Mouse (Mus musculus): ENCODE measurements at regions not wholly inside any gene's neighbourhood (a gene's known extent, or its start where the extent isn't known, plus 50 kb on each side); places are given as distances from the start of the nearest gene placed in this dataset.
"Not testable (repeated sequence)": the region's sequence is repeated elsewhere in the genome, so short reads cannot be mapped to it uniquely, and the experiment has no call there.

DNA sequence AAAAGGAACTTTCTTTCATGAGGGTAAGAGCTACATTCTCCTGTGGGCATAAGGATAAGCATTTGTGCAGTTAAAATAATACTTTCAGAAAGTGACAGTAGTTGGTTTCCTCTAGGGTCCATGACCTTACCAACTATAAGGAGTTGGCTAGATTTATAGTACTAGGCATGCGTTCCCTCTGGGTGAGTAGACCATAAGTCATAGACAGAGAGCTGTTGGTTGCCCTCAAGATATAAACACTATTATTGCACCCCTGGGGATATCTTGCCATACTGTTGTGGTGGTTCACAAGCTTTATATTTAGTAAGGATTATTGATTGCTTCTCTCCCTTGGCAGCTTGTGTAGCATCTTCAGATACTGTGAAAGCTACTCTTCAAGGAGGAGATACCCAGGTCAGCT, 223.6 kb downstream of the Cd47 start:
- Histone ChIP-seq H3K9me3 (no peaks in the 10 kb centered on the region), H3K4me3 (no peak overlapping the region), H3K27me3 (no peaks in the 10 kb centered on the region), H3K36me3 (no peaks in the 10 kb centered on the region), H3K4me2 (no peak overlapping the region), H3K27ac (replicated peaks) (no peak overlapping the region), H3K9ac (no peak overlapping the region), H3K4me1 (replicated peaks) (peaks cover 4% of the 10 kb centered on the region)
- 93% methylated on average over 1 of the region's 1 CpGs for WGBS
- ATAC-seq (ENCODE audit: low FRiP score, low read depth): no peak

DNA sequence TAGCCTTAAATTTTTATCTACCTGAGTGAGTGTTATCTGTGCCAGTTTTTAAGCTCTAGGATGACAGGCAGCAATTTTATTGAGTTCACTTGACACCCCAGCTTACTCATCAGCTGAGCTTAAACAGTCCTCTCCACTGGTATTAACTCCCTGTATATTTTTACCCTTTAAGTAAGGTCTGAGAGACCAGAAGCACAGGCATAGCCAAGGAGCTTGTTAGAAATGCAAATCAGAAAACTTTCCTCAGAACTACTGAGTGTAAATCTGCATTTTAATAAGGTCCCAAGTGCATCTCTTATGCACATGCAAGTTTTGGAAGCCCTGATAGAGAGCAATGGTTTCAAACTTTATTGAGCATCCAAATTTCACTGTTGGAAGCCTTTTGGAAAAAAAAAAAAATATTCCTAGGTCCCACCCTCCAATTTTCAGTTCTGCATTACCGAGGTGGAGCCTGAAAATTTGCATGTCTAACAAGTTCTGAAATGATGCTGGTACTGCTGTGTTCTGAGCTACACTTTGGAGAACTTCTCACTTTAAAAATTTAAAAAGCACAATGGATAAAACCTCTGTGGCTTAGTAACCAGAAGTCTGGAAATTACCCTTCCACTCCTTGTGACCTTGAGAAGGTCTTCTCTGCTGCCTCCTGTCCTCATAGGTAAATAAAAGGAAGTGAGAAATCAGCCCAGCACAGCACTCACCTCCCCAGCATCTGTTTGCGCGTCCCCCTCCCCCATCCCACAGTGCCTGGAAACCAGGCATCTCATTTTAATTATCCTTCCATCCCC, 226.0 kb downstream of the Cd47 start:
- Histone ChIP-seq H3K27ac (replicated peaks) (no peak overlapping the region), H3K27me3 (no peaks in the 10 kb centered on the region), H3K4me1 (replicated peaks) (peaks cover 4% of the 10 kb centered on the region), H3K4me2 (no peak overlapping the region), H3K9me3 (no peaks in the 10 kb centered on the region), H3K36me3 (no peaks in the 10 kb centered on the region), H3K4me3 (no peak overlapping the region), H3K9ac (no peak overlapping the region)
- no peak for ATAC-seq (ENCODE audit: low FRiP score, low read depth)
- 26% methylated on average over 3 of the region's 3 CpGs for WGBS

DNA sequence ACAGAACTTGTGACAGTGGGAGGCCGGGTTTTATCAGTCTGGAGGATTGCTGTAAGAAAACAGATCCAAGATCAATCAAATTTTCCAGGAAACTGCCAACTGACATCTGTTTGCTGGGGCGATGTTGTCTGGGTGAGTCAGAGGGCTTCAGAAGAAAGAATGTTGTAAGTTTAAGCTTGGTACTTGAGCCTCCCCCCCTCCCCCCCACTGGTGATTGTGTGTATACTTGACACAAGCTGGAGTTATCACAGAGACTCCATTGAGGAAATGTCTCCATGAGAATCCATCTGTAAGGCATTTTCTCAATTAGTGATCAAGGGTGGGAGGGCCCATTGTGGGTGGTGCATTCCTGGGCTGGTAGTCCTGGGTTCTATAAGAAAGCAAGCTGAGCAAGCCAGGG, 226.9 kb downstream of the Cd47 start:
- Histone ChIP-seq H3K9me3 (no peaks in the 10 kb centered on the region), H3K27me3 (no peaks in the 10 kb centered on the region), H3K9ac (no peak overlapping the region), H3K4me2 (no peak overlapping the region), H3K4me3 (no peak overlapping the region), H3K36me3 (no peaks in the 10 kb centered on the region), H3K4me1 (replicated peaks) (peaks cover 7% of the 10 kb centered on the region), H3K27ac (replicated peaks) (no peak overlapping the region)
- 42% methylated on average over 2 of the region's 2 CpGs for WGBS
- no peak for ATAC-seq (ENCODE audit: low FRiP score, low read depth)

DNA sequence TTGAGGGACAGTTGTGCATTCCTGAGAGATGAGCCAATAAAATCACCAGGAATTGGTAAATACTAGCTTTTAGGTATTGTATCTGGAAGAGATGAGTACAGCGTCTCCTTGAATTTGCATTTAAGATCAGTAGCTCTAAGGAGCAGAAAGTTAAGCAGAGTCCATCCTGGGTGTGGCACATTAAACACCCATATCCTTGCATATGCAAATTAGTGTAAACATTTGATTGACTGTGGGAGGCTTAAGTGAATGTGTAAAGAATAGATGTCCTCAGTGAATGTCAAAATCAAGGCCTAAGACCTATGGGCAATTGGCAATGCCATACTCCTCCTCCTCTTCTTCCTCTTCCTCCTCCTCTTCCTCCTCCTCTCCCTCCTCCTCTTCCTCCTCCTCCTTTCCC, 229.4 kb downstream of the Cd47 start:
- no peak overlapping the region for H3K4me2 ChIP-seq
- no peaks in the 10 kb centered on the region for H3K9me3 ChIP-seq
- no peaks in the 10 kb centered on the region for H3K27me3 ChIP-seq
- no peaks in the 10 kb centered on the region for H3K36me3 ChIP-seq
- H3K27ac ChIP-seq (replicated peaks): no peak overlapping the region
- no peak overlapping the region for H3K9ac ChIP-seq
- no peak for ATAC-seq (ENCODE audit: low FRiP score, low read depth)
- H3K4me3 ChIP-seq: no peak overlapping the region
- 95% methylated on average over 1 of the region's 1 CpGs for WGBS
- H3K4me1 ChIP-seq (replicated peaks): peaks cover 8% of the 10 kb centered on the region

DNA sequence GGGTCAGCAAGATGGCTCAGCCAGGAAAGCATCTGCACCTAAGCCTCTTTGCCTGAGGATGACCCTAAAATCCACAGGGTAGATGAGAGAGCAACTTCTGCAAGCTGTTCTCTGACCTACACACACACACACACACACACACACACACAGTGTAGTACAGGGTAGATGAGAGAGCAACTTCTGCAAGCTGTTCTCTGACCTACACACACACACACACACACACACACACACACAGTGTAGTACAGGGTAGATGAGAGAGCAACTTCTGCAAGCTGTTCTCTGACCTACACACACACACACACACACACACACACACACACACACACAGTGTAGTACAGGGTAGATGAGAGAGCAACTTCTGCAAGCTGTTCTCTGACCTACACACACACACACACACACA, 230.0 kb downstream of the Cd47 start:
- H3K27me3 ChIP-seq: not testable (repeated sequence)
- ATAC-seq (ENCODE audit: low FRiP score, low read depth): peak; percentile 76

DNA sequence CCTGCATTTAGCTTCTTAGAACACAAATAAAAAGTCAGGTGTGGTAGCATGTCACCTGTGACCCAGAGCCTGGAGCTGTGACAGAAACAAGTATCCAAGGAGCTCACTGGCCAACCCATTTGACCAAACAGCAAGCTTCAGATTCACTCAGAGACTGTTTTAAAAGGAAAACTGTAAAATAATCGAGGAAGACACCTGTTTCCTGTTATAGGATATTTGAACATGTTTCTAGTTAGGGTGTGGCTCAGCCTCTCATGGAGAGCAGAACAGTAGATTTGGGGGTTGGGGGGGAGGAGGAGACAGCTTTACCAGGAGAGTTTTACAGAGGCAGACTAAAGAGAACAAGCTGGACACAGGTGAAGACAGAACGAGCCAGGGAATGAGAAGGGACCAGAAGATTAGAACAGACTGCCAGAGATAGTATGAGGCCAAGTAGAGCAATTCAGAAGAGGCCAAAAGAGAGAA, 230.6 kb downstream of the Cd47 start:
- no peak overlapping the region for H3K4me3 ChIP-seq
- H3K9ac ChIP-seq: no peak overlapping the region
- 78% methylated on average over 2 of the region's 2 CpGs for WGBS
- H3K27me3 ChIP-seq: no peaks in the 10 kb centered on the region
- no peak for ATAC-seq (ENCODE audit: low FRiP score, low read depth)
- no peak overlapping the region for H3K4me2 ChIP-seq
- H3K27ac ChIP-seq (replicated peaks): no peak overlapping the region
- H3K4me1 ChIP-seq (replicated peaks): peaks cover 10% of the 10 kb centered on the region
- H3K36me3 ChIP-seq: no peaks in the 10 kb centered on the region
- H3K9me3 ChIP-seq: no peaks in the 10 kb centered on the region

More for the DNA sequence above, 230.0 kb downstream of the Cd47 start:
- not testable (repeated sequence) for H3K9ac ChIP-seq; H3K4me2 ChIP-seq; H3K9me3 ChIP-seq; H3K4me1 ChIP-seq (replicated peaks); H3K4me3 ChIP-seq; H3K36me3 ChIP-seq; H3K27ac ChIP-seq (replicated peaks)

DNA sequence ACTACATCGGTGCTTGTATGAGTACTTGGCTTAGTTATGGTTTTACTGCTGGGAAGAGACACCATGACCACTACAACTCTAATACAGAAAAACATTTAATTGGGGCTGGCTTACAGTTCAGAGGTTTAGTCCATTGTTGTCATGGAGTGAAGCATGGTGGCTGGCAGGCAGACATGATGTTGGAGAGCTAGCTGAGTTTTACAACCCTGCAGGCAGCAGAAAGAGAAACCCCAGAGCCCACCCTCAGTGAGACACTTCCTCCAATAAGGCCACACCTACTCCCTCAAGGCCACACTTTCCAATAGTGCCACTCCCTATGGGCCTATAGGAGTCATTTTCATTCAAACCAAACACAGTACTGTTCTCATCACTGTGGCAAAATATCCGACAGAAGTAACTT, 232.5 kb downstream of the Cd47 start:
- no peak overlapping the region for H3K4me3 ChIP-seq
- no peaks in the 10 kb centered on the region for H3K9me3 ChIP-seq
- no peaks in the 10 kb centered on the region for H3K36me3 ChIP-seq
- H3K27me3 ChIP-seq: no peaks in the 10 kb centered on the region
- H3K9ac ChIP-seq: no peak overlapping the region
- H3K27ac ChIP-seq (replicated peaks): no peak overlapping the region
- 89% methylated on average over 2 of the region's 2 CpGs for WGBS
- no peak for ATAC-seq (ENCODE audit: low FRiP score, low read depth)
- peaks cover 10% of the 10 kb centered on the region; the same call in 1 of the 2 replicates for H3K4me1 ChIP-seq (replicated peaks)
- H3K4me2 ChIP-seq: no peak overlapping the region

DNA sequence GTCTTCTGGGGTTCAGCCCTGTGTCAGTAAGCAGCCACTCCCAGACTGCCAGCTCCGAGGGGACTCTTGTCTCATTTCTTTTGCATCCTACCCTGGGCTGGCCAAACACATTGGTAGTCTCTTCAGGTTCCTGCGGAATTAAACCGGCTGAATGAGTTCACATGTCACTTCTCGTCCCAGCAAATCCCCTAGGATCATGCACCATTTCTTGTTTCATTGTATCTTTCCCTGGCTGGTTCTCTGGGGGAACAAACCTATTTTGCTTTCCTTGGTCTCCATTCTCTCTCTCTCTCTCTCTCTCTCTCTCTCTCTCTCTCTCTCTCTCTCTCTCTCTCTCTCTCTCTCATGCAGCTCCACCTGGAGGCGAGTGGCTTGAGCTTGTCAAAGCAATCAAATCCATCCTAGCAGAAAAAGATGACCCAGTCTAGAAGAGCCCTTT, 236.0 kb downstream of the Cd47 start:
- H3K27ac ChIP-seq (replicated peaks): no peak overlapping the region
- H3K4me3 ChIP-seq: no peak overlapping the region
- H3K4me1 ChIP-seq (replicated peaks): peaks cover 10% of the 10 kb centered on the region; the same call in 1 of the 2 replicates
- H3K9ac ChIP-seq: no peak overlapping the region
- ATAC-seq (ENCODE audit: low FRiP score, low read depth): peak; percentile 68
- peak overlapping the region; percentile 20; the same call in 1 of the 2 replicates for H3K4me2 ChIP-seq
- no peaks in the 10 kb centered on the region for H3K27me3 ChIP-seq
- no peaks in the 10 kb centered on the region for H3K9me3 ChIP-seq
- H3K36me3 ChIP-seq: no peaks in the 10 kb centered on the region
- 31% methylated on average over 5 of the region's 5 CpGs for whole genome bisulfite sequencing

DNA sequence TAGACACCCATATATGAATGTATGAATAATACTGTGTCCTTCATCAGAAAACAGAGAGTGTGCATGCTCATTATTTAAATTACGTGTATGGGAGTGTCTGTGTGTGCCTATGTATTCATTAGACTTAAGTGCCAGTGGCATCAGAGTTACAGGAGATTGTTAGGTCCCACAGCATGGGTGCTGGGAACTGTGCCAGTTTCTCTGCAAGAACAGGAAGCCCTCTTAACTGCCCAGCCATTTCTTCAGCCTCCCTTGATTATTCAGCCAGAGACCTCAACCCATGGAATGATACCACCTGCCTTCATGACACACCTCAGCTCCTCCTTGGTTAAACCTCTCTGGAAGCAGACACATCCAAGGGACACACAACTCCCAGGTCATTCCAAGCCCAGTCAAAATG, 243.8 kb downstream of the Cd47 start:
- H3K27ac ChIP-seq (replicated peaks): no peak overlapping the region
- no peak overlapping the region for H3K4me3 ChIP-seq
- H3K9me3 ChIP-seq: no peaks in the 10 kb centered on the region
- WGBS: 87% methylated on average over 1 of the region's 1 CpGs
- H3K4me2 ChIP-seq: no peak overlapping the region
- ATAC-seq (ENCODE audit: low FRiP score, low read depth): no peak
- no peaks in the 10 kb centered on the region for H3K27me3 ChIP-seq
- H3K4me1 ChIP-seq (replicated peaks): no peaks in the 10 kb centered on the region; the same call in 1 of the 2 replicates
- H3K36me3 ChIP-seq: no peaks in the 10 kb centered on the region
- no peak overlapping the region for H3K9ac ChIP-seq

DNA sequence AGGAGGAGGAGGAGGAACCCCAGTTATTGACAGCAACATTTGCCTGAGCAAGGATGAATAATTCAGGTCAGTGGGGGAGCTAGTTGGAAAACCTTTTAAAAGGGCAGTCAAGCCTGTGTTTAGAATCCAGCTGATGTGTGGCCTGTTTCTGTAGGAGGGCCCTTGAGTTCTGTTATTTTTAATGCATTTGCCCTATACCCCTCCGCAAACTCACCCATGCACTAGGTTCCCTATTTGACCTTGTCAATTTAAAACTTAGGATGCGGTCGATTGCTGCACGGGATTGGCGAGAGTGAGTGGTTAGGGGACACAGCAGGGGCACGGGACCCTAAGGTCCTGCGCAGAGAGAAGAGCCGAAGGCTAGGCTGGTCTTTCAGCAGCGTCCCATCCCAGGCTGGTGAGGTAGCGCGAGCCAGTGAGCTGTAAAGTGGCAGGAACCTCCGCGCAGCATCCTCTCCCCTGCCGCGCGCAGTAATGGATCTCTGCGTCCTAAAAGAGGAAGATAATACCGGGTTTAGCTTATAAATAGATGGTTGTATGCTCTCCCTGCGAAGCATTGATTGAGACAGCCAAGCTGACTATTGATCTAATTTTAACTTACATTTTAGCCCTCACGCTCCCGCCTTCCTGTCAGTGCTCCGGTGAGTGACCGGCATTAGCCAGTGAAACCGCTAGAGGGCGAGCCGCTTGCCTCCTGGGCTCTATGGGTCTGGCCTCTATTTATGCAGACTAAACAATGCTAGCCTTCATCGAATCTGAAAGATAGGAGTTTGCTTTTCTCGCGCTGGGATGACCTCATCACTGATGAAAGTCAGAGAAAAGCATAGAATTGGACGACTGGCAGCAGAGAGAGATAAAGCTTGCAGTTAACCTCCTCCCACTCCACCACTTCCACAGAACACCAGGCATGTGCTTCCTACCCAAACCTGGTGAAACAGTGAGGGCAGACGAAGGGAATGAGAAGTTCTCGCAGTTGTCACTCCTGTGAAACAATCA, 245.5 kb downstream of the Cd47 start:
- Histone ChIP-seq H3K4me2 (peak overlapping the region; percentile 71), H3K9me3 (no peaks in the 10 kb centered on the region), H3K4me3 (peak overlapping the region; percentile 37), H3K4me1 (replicated peaks) (no peaks in the 10 kb centered on the region; the same call in 1 of the 2 replicates), H3K27me3 (no peaks in the 10 kb centered on the region), H3K9ac (peak overlapping the region; percentile 32), H3K36me3 (no peaks in the 10 kb centered on the region), H3K27ac (replicated peaks) (0 out of 2 replicates have a peak overlapping the region, but pooled peaks have one; percentile 27)
- WGBS: 9% methylated on average over 32 of the region's 32 CpGs
- ATAC-seq (ENCODE audit: low FRiP score, low read depth): peak; percentile 88

DNA sequence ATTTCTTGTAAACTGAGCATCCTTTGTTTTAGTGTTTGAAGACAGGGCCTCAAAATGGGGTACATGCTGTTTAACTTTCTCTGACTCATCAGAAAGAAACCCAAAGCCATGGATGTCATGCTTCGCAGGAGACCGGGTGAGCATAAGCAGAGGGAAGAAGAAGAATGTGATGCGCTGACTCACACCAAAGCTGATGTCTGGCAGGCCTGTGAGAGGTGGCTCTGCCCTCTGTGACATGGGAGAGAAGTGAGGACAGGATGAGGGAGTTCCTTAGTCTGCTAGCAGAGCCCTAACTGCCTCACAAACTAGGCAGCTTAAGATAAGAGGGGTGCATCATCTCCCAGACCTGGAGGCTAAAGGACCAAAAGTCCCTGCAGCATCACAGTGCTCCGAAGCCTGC, 263.2 kb downstream of the Cd47 start:
- H3K4me3 ChIP-seq: no peak overlapping the region
- ATAC-seq (ENCODE audit: low FRiP score, low read depth): no peak
- H3K27me3 ChIP-seq: no peaks in the 10 kb centered on the region
- no peaks in the 10 kb centered on the region for H3K36me3 ChIP-seq
- no peaks in the 10 kb centered on the region for H3K9me3 ChIP-seq
- H3K27ac ChIP-seq (replicated peaks): no peak overlapping the region
- no peak overlapping the region for H3K9ac ChIP-seq
- H3K4me1 ChIP-seq (replicated peaks): no peaks in the 10 kb centered on the region
- 88% methylated on average over 4 of the region's 4 CpGs for WGBS
- H3K4me2 ChIP-seq: no peak overlapping the region
